Mouse (Mus musculus) midbrain, embryonic 14.5 days (tissue): Measurements from ENCODE around the gene Izumo4. TPM values are rescaled to one million over a fixed set of nuclear protein-coding genes. Genes with fewer than 3 reads are reported as not detected.
A peak's percentile ranks its signal among the peaks of the same experiment; 100 is the strongest.

ENCODE experiments used
- ATAC-seq: fragments of 200-750 bp; cut with Nextera tagmentation; 2 replicates; pipeline ENCODE4 v1.8.0; 2017; ENCODE audit warnings: moderate number of reproducible peaks, moderate library complexity; ENCODE audit not compliant: low FRiP score, low TSS enrichment
- DNase-seq: peaks from one replicate; pipeline ENCODE4 v3.0.0-alpha.2; 2015
- H3K27ac ChIP-seq: fragments of 300-500 bp; sonication (generic); replicated peaks from 2 replicates; pipeline ENCODE4 v1.5.1; 2014; ENCODE audit warnings: mild to moderate bottlenecking, low read depth, low read length, moderate library complexity
- H3K27me3 ChIP-seq: fragments of 300-500 bp; sonication (generic); 2 replicates; pipeline ENCODE4 v1.6.1; 2014; ENCODE audit warnings: low read length, control low read depth, mixed read lengths; ENCODE audit not compliant: control insufficient read depth, insufficient read depth
- H3K36me3 ChIP-seq: fragments of 300-500 bp; sonication (generic); 2 replicates; pipeline ENCODE4 v1.6.1; 2014; ENCODE audit warnings: low read length, control low read depth; ENCODE audit not compliant: control insufficient read depth, insufficient read depth
- H3K4me1 ChIP-seq: fragments of 300-500 bp; sonication (generic); 2 replicates; pipeline ENCODE4 v1.6.1; 2014; ENCODE audit warnings: mild to moderate bottlenecking, antibody characterized with exemption, low read length, control low read depth; ENCODE audit not compliant: control insufficient read depth, insufficient read depth
- H3K4me2 ChIP-seq: fragments of 300-500 bp; sonication (generic); 2 replicates; pipeline ENCODE4 v1.6.1; 2014; ENCODE audit warnings: mild to moderate bottlenecking, low read length, moderate library complexity
- H3K4me3 ChIP-seq: fragments of 300-500 bp; sonication (generic); replicated peaks from 2 replicates; pipeline ENCODE4 v1.5.1; 2014; ENCODE audit warnings: low read depth, low read length
- H3K9ac ChIP-seq: fragments of 300-500 bp; sonication (generic); replicated peaks from 2 replicates; pipeline ENCODE4 v1.6.1; 2014; ENCODE audit warnings: mild to moderate bottlenecking, low read length, moderate library complexity
- H3K9me3 ChIP-seq: fragments of 300-500 bp; sonication (generic); 2 replicates; pipeline ENCODE4 v1.6.1; 2016; ENCODE audit warnings: low read length, control low read depth, mixed read lengths; ENCODE audit not compliant: control insufficient read depth
- WGBS: fragments of 180-500 bp; shearing (Covaris S2); extraction: QIAGEN DNeasy Blood & Tissue Kit; methylation state at CpG from one replicate; pipeline ENCODE4 v1.1.7; 2014; 5-methylcytosine and 5-hydroxymethylcytosine counted together
- polyA plus RNA-seq: library from polyadenylated mRNA; unstranded; fragments of >200 nt; fragmentation: Nextera tagmentation; extraction: Ambion mirVana; gene quantifications from 2 replicates; pipeline ENCODE4 v1.2.1, GENCODE M21; 2014

Izumo4 gene
- polyA plus RNA-seq, 1 experiment from 2014 or later = 22.4 TPM

- H3K4me1 ChIP-seq = no peaks in the 10 kb centered on the region
- no peak overlapping the region for H3K4me2 ChIP-seq
- no peaks in the 10 kb centered on the region for H3K9me3 ChIP-seq
- no peak overlapping the region for H3K4me3 ChIP-seq
- ATAC-seq (no peak), DNase-seq (no peak)
- peaks cover 67% of the 10 kb centered on the region for H3K36me3 ChIP-seq
- H3K9ac ChIP-seq = no peak overlapping the region
- no peak overlapping the region for H3K27ac ChIP-seq
- H3K27me3 ChIP-seq = no peaks in the 10 kb centered on the region
- WGBS = 86% methylated on average over 19 of the region's 19 CpGs
These were observed 35.1 kb upstream of the Izumo4 start for GRCm38 (mm10) chr10:80666837-80667412.

- WGBS = 87% methylated on average over 11 of the region's 11 CpGs
- no peak for ATAC-seq
- peaks cover 76% of the 10 kb centered on the region for H3K36me3 ChIP-seq
These were observed 33.4 kb upstream of the Izumo4 start for GRCm38 (mm10) chr10:80668614-80669013.

GRCm38 (mm10) chr10:80669018-80669417 is 33.0 kb upstream of the Izumo4 start:
- Histone ChIP-seq H3K27ac (no peak overlapping the region), H3K36me3 (peaks cover 76% of the 10 kb centered on the region)
- 93% methylated on average over 12 of the region's 12 CpGs for WGBS

More at GRCm38 (mm10) chr10:80668614-80669013, 33.4 kb upstream of the Izumo4 start:
- DNase-seq = no peak
- no peak overlapping the region for H3K9ac ChIP-seq
- no peaks in the 10 kb centered on the region for H3K9me3 ChIP-seq
- peaks cover 10% of the 10 kb centered on the region for H3K4me1 ChIP-seq
- no peaks in the 10 kb centered on the region for H3K27me3 ChIP-seq
- H3K27ac ChIP-seq = no peak overlapping the region
- no peak overlapping the region for H3K4me2 ChIP-seq
- H3K4me3 ChIP-seq = no peak overlapping the region

GRCm38 (mm10) chr10:80669737-80670485 is 32.1 kb upstream of the Izumo4 start:
- H3K4me3 ChIP-seq = no peak overlapping the region
- no peaks in the 10 kb centered on the region for H3K9me3 ChIP-seq
- WGBS = 96% methylated on average over 7 of the region's 7 CpGs
- no peak overlapping the region for H3K4me2 ChIP-seq
- no peak for ATAC-seq
- H3K9ac ChIP-seq = 0 out of 2 replicates have a peak overlapping the region, but pooled peaks have one; percentile 3
- H3K27me3 ChIP-seq = no peaks in the 10 kb centered on the region
- H3K36me3 ChIP-seq = peaks cover 76% of the 10 kb centered on the region
- DNase-seq = no peak
- H3K27ac ChIP-seq = no peak overlapping the region
- peaks cover 23% of the 10 kb centered on the region for H3K4me1 ChIP-seq

More at GRCm38 (mm10) chr10:80669018-80669417, 33.0 kb upstream of the Izumo4 start:
- DNase-seq (no peak), ATAC-seq (no peak)
- Histone ChIP-seq H3K4me3 (no peak overlapping the region), H3K9me3 (no peaks in the 10 kb centered on the region), H3K27me3 (no peaks in the 10 kb centered on the region), H3K9ac (no peak overlapping the region), H3K4me1 (peaks cover 14% of the 10 kb centered on the region), H3K4me2 (no peak overlapping the region)

DNA sequence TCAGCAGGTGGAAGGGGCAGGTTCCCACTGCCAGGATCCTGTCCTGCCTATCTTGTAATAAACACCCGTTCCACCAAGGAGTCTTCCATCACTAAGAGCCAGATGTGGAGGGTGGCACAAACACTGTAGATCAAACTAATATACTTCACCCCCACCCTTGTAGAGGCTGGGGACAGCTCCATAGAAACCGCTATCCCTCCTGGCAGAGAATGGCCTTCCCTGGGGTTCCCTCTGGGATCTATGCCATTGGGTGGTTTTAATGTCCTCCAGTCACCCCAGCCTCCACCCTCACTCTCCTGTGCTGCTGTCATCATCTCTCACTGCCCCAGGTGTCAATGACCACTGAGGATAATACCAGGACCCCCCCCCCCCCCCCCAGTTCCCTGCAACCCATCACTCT is 31.5 kb upstream of the Izumo4 start:
- Histone ChIP-seq H3K27ac (no peak overlapping the region), H3K4me1 (peaks cover 27% of the 10 kb centered on the region), H3K9ac (no peak overlapping the region), H3K27me3 (no peaks in the 10 kb centered on the region), H3K9me3 (no peaks in the 10 kb centered on the region), H3K4me3 (no peak overlapping the region), H3K36me3 (peaks cover 71% of the 10 kb centered on the region), H3K4me2 (no peak overlapping the region)
- no peak for DNase-seq
- 91% methylated on average over 2 of the region's 2 CpGs for WGBS
- ATAC-seq = no peak

DNA sequence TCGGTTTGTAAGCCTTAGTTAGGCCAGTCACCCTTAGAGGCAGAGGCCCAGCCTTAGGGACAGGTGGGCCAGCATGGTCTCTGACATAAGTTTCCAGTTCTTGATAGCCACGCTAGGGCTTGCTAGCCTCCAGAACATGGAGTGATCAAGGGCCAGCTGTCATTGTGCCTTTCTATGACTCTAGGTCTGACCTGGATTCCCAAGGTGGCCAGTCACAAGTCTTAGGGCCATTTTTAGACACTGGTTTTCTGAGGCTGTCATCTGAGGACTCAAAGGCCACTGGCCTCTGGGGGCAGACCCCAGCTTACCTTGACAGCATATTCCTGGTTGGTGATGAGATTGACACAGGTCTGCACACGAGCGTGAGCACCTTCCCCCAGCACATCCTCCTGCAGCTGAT is 30.7 kb upstream of the Izumo4 start:
- no peak overlapping the region for H3K4me3 ChIP-seq
- no peaks in the 10 kb centered on the region for H3K27me3 ChIP-seq
- WGBS = 93% methylated on average over 4 of the region's 4 CpGs
- no peak overlapping the region for H3K9ac ChIP-seq
- peaks cover 65% of the 10 kb centered on the region for H3K36me3 ChIP-seq
- no peak for ATAC-seq
- H3K9me3 ChIP-seq = no peaks in the 10 kb centered on the region
- H3K4me2 ChIP-seq = no peak overlapping the region
- no peak overlapping the region for H3K27ac ChIP-seq
- no peak for DNase-seq
- peaks cover 27% of the 10 kb centered on the region for H3K4me1 ChIP-seq

- ATAC-seq = no peak
- Histone ChIP-seq H3K27ac (no peak overlapping the region), H3K9me3 (no peaks in the 10 kb centered on the region), H3K4me1 (peaks cover 31% of the 10 kb centered on the region), H3K9ac (no peak overlapping the region; the same call in 1 of the 2 replicates), H3K27me3 (no peaks in the 10 kb centered on the region), H3K4me3 (no peak overlapping the region), H3K4me2 (no peak overlapping the region), H3K36me3 (peaks cover 57% of the 10 kb centered on the region)
- no peak for DNase-seq
- 87% methylated on average over 11 of the region's 11 CpGs for WGBS
These were observed 29.9 kb upstream of the Izumo4 start for GRCm38 (mm10) chr10:80671936-80672690.

GRCm38 (mm10) chr10:80673690-80674089 is 28.3 kb upstream of the Izumo4 start:
- Histone ChIP-seq H3K9me3 (no peaks in the 10 kb centered on the region), H3K4me2 (peak overlapping the region; percentile 96), H3K36me3 (peaks cover 41% of the 10 kb centered on the region), H3K9ac (peak overlapping the region; percentile 96; the same call in 1 of the 2 replicates), H3K4me1 (peaks cover 46% of the 10 kb centered on the region), H3K4me3 (peak overlapping the region; percentile 98), H3K27ac (no peak overlapping the region), H3K27me3 (no peaks in the 10 kb centered on the region)
- no peak for ATAC-seq
- DNase-seq = no peak
- WGBS = 95% methylated on average over 3 of the region's 3 CpGs
